Mouse (Mus musculus) layer of hippocampus, adult 2 months (tissue): ENCODE results near the gene Timm50. TPM values are rescaled to one million over a fixed set of nuclear protein-coding genes. Genes with fewer than 3 reads are reported as not detected.

Experiments used
- DNase-seq, 2 experiments: peaks; one replicate each; pipeline ENCODE4 v3.0.0; 2022; ENCODE audit warnings: low spot score in 2 of 2
- H3K27ac ChIP-seq: fragments of 200-600 bp; 2 replicates; pipeline ENCODE4 v1.8.1; 2022
- H3K4me3 ChIP-seq: fragments of 200-600 bp; 2 replicates; pipeline ENCODE4 v1.8.1; 2022; ENCODE audit warnings: mild to moderate bottlenecking
- CTCF ChIP-seq: fragments of 200-600 bp; conservative IDR thresholded peaks from 2 replicates; pipeline ENCODE4 v1.8.1; 2022; ENCODE audit warnings: antibody characterized with exemption, mild to moderate bottlenecking, moderate library complexity
- total RNA-seq, 2 experiments: library from RNA; stranded (reverse); gene quantifications; 2 replicates each; pipeline ENCODE4 v1.2.3; 2021

Timm50 gene
- total RNA-seq, 2 experiments from 2014 or later = 37.8 to 38.5 TPM

DNA sequence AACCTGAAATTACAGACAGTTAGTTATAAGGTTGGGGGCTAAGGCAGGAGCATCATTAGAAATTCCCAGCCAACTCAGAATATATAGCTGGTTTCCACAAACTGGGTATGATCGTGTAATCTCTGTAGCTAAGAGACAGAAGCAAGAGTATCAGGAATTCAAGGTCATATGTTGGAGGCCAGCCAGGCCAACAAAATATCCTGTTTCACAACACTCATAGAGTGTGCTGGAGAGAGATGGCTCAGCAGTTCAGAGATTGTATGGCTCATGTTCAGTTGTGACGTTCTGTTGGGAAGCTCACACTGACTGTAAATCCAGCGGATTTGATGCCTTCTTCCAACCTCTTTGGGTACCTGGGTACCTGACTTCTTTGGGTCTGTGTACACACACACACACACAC is 35.9 kb upstream of the Timm50 start:
- Histone ChIP-seq H3K4me3 (no peak overlapping the region), H3K27ac (no peak overlapping the region)
- DNase-seq = no peak
- TF ChIP-seq CTCF = no peak

DNA sequence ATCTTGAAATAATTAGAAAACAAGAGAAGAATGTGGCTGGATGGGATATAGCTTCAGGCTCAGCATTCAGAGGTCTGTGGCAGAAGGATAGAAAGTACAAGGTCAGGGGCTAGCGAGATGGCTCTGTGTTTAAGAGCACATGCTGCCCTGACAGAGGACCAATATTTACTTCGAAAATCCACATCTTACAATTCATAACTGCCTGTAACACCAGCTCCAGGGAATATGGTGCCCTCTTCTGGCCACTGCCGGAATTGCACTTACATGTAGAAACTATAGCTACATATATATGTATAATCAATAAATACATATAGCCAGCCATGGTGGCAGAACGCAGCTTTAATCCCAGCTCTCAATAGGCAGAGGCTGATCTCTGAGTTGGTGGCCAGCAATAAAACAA is 32.8 kb upstream of the Timm50 start:
- TF ChIP-seq CTCF = peak; percentile 88
- DNase-seq = peak in 1 of 2 experiments; percentile 59
- Histone ChIP-seq H3K4me3 (no peak overlapping the region), H3K27ac (no peak overlapping the region)

- Histone ChIP-seq H3K4me3 (no peak overlapping the region), H3K27ac (no peak overlapping the region)
- DNase-seq = no peak
- TF ChIP-seq CTCF = no peak
Observed at GRCm38 (mm10) chr7:28341381-28341780, 29.5 kb upstream of the Timm50 start.

DNA sequence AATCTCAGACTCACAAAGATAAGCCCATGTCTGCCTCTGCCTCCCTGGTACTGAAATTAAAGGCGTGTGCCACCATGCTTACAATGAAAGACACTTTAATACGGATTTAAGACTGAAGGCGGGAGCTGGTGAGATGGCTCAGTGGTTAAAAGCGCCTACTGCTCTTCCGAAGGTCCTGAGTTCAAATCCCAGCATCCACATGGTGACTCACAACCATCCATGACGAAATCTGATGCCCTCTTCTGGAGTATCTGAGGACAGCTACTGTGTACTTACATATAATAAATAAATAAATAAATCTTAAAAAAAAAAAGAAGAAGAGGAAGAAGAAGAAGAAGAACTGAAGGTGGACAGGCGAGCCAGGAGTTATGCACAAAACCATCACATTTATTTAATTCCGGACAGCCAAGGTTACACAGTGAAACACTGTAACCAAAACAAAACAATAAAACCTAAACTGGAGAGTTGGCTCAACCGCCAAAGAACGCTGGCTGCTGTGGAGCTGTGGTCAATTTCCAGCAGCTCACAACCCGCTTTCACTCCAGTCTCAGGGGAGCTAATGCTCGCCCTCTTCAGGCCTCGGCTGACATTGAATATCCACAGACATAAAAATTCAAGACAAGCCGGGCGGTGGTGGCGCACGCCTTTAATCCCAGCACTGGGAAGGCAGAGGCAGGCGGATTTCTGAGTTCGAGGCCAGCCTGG is 27.5 kb upstream of the Timm50 start:
- Histone ChIP-seq H3K4me3 (peak overlapping the region; percentile 82), H3K27ac (peak overlapping the region; percentile 97)
- TF ChIP-seq CTCF = peak; percentile 65
- no peak for DNase-seq

DNA sequence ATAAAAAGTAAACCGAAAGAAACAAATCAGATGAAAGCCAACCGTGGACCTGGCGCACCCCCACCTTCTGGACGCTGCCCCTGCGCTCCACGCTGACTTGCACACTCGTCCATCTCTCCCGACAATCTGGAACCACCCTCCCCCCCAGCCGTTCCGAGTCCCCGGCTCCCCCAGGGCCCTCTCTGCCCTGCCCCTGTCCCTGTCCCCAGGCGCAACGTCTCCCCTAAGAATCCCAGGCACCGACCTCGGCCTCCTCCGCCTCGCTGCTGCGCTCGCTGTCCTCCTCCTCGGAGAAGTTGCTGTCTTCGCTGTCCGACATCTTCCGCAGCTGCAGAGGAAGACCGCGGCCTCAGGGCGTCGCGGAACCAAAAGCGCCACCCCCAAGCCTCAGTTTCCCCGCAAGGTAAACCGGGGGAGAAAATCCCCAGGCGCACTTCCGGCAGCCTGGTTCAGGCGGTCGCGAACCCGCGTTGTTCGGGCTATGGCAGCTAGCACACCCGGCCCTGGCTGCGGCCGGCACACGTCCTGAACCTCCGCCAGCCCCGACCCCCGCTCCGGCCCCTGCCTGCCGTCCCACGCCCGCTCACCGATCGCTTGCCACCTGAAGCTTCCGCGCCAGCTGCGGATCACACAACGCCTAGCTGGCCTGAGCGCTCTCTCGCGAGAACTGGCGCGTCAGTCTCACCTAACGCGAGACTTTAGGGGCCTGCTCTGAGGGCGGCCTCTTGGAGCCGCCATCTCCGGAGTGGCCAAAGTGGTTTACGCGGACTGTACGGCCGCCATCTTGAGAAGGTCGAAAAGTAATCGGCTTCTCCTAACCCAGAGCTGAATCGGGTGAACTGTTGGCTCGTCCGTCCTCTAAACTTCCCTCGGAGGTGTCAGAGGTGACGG is 26.5 kb upstream of the Timm50 start, which contains the start of gene Supt5:
TSS of gene Supt5 (minus strand) at position 639 of the 891 bp plus-strand sequence.
- Histone ChIP-seq H3K4me3 (peak within 1 kb of the TSS; percentile 82), H3K27ac (peak within 1 kb of the TSS; percentile 97)
- DNase-seq = peak; percentile 96 to 97
- no peak for TF ChIP-seq CTCF

GRCm38 (mm10) chr7:28335471-28335870 is 23.6 kb upstream of the Timm50 start:
- no peak for DNase-seq
- Histone ChIP-seq H3K4me3 (no peak overlapping the region), H3K27ac (no peak overlapping the region)
- no peak for TF ChIP-seq CTCF

DNA sequence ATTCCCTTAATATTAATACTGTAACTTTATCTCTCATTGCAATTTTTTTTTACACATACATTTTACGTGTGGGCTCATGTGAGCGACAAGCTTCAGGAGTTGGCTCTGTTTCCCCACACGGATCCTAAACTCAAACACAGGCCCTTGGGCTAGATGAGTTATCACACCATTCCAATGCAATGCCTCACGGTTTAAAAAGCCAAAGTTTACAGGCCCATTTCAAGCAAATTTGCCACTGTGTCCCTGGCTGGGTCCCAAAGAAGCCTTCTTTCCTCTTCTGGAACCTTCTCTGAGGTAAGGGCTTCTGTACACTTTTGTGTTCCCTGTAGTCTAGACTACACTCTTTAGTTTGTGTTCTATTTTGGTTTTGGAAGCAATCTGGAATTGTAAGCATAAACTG is 22.7 kb upstream of the Timm50 start:
- no peak overlapping the region for H3K27ac ChIP-seq
- H3K4me3 ChIP-seq = no peak overlapping the region
- TF ChIP-seq CTCF = no peak
- no peak for DNase-seq

DNA sequence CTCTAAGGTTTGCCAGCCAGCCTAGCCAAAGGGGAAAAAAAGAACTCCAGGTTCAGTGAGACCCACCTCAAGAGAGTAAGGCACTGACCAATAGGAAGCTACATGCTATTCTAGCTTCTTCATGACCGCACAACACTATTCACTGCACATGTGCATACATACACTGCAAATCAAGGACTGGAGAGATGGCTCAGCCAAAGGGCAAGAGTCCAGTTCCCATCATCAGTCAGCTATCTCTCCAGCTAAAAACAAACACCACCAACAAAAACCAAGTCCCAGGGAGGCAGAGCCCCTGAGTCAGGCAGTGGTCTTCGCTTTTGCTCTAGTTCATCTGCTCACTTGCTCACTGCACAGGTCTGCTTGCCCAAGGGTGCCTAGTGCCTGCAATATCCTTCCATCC is 16.4 kb upstream of the Timm50 start:
- DNase-seq = no peak
- H3K27ac ChIP-seq = no peak overlapping the region
- H3K4me3 ChIP-seq = no peak overlapping the region
- TF ChIP-seq CTCF = no peak

DNA sequence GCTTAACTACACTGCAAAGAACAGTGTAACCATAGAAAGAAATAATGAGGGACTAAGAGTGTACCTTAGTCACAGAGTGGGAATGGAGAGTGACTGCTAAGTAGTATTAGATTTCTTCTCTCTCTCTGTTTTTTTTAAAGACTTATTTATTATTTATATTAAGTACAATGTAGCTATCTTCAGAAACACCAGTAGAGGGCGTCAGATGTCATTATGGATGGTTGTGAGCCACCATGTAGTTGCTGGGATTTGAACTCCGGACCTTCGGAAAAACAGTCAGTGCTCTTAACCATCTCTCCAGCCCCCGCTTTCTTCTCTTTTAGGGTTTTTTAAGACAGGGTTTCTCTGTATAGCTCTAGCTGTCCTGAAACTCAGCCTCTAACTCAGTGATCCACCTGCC is 14.6 kb upstream of the Timm50 start:
- Histone ChIP-seq H3K27ac (no peak overlapping the region), H3K4me3 (no peak overlapping the region)
- peak; percentile 67 for TF ChIP-seq CTCF
- no peak for DNase-seq

- TF ChIP-seq CTCF = no peak
- Histone ChIP-seq H3K27ac (no peak overlapping the region), H3K4me3 (no peak overlapping the region)
- DNase-seq = no peak
Observed at GRCm38 (mm10) chr7:28325293-28325692, 13.4 kb upstream of the Timm50 start.

GRCm38 (mm10) chr7:28321974-28322720 is 10.3 kb upstream of the Timm50 start:
- no peak for DNase-seq
- Histone ChIP-seq H3K4me3 (no peak overlapping the region), H3K27ac (no peak overlapping the region)
- no peak for TF ChIP-seq CTCF

DNA sequence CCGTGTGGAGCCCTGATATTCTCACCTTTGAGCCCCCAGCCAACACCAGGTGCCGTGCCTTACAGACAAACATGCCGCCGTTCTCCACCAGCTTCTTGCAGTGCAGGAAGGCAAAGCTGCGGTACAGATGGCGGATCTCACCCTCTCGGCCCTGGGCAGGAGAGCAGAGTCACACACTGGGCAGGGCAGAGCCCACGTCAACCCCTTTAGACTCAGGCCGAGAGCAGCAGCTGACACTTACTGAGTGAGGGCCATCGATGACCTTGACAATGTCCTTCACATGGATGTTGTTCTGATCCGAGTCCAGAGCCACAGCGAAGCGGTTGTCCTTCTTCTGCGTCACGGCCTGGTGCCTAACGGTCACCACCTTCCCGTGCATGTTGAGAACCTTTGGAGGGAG is 6.8 kb upstream of the Timm50 start:
- TF ChIP-seq CTCF = no peak
- Histone ChIP-seq H3K4me3 (no peak overlapping the region), H3K27ac (no peak overlapping the region)
- no peak for DNase-seq

GRCm38 (mm10) chr7:28318036-28318435 is 6.2 kb upstream of the Timm50 start:
- TF ChIP-seq CTCF = no peak

More at GRCm38 (mm10) chr7:28318036-28318435, 6.2 kb upstream of the Timm50 start:
- Histone ChIP-seq H3K4me3 (no peak overlapping the region), H3K27ac (no peak overlapping the region)
- no peak for DNase-seq
